Mouse (Mus musculus): Measurements from ENCODE around the gene Klhdc7b. TPM values are rescaled to one million over a fixed set of nuclear protein-coding genes. Genes with fewer than 3 reads are reported as not detected.

Klhdc7b gene
- not detected in 2 replicates for polyA plus RNA-seq (2014; fragmentation: Nextera tagmentation; extraction: Ambion mirVana)

DNA sequence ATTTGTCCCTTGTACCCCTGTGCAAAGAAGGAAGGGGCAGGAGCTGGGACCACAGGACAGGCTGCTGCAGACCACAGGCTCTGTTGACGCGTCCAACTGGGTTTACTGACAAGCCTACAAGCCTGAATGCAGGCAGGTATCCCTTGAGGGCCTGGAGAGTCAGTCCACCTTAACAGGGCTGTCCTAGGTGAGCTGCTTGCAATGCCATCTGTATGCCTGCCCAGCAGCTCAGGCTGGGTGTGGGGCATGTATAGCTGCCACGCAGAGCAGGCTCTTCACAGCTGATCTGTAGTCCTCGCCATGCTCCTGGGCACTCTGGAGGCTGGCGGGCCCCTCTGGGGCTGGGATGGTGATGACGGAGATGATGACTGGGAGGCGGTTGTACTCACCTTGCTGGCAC lies at the start of gene Klhdc7b:
Gene Klhdc7b, plus strand, starts transcription at position 301 of the 400 bp plus-strand sequence.
- no peak within 1 kb of the TSS for H3K9ac ChIP-seq (ENCODE audit: low read length)
- ATAC-seq: no peak
- no peaks in the 10 kb centered on the region; the same call in 1 of the 2 replicates for H3K4me1 ChIP-seq (ENCODE audit: control insufficient read depth, insufficient read depth, low read length)
- no peak within 1 kb of the TSS for H3K27ac ChIP-seq (ENCODE audit: low read depth, low read length)
- no peaks in the 10 kb centered on the region for H3K9me3 ChIP-seq (replicated peaks; ENCODE audit: control insufficient read depth, low read length)
- no peaks in the 10 kb centered on the region for H3K36me3 ChIP-seq (ENCODE audit: control insufficient read depth, insufficient read depth, low read length)
- H3K27me3 ChIP-seq (replicated peaks; ENCODE audit: control insufficient read depth, insufficient read depth, low read length): peaks cover 9% of the 10 kb centered on the region
- no peak within 1 kb of the TSS for H3K4me3 ChIP-seq (ENCODE audit: low read depth, low read length)
- H3K4me2 ChIP-seq (ENCODE audit: low read length): no peak within 1 kb of the TSS
- 91% methylated on average over 7 of the region's 7 CpGs for WGBS
- DNase-seq (ENCODE audit: low spot score): no peak

DNA sequence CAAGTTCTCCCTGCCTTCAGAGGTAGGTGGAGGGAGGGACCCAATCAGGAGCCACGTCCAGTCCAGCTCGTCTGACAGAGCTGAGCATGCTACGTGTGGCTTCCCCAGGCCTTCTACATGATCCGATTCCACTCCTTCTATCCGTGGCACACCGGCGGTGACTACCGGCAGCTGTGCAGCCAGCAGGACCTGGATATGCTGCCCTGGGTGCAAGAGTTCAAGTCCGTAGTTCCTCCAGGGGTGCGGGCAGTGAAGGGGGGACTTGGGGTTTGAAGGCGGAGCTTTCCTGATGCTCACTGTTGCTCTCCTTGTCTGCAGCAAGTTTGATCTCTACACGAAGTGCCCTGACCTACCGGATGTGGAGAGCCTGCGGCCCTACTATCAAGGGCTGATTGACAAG lies 48.3 kb upstream of the Klhdc7b start:
- DNase-seq (ENCODE audit: low spot score) (no peak), ATAC-seq (no peak)
- H3K9me3 ChIP-seq (replicated peaks; ENCODE audit: control insufficient read depth, low read length): no peaks in the 10 kb centered on the region
- no peaks in the 10 kb centered on the region for H3K36me3 ChIP-seq (ENCODE audit: control insufficient read depth, insufficient read depth, low read length)
- H3K9ac ChIP-seq (ENCODE audit: low read length): no peak overlapping the region
- H3K4me1 ChIP-seq (ENCODE audit: control insufficient read depth, insufficient read depth, low read length): no peaks in the 10 kb centered on the region
- 87% methylated on average over 14 of the region's 14 CpGs for WGBS
- no peaks in the 10 kb centered on the region for H3K27me3 ChIP-seq (replicated peaks; ENCODE audit: control insufficient read depth, insufficient read depth, low read length)
- no peak overlapping the region for H3K27ac ChIP-seq (ENCODE audit: low read depth, low read length)
- H3K4me2 ChIP-seq (ENCODE audit: low read length): no peak overlapping the region
- no peak overlapping the region for H3K4me3 ChIP-seq (ENCODE audit: low read depth, low read length)

DNA sequence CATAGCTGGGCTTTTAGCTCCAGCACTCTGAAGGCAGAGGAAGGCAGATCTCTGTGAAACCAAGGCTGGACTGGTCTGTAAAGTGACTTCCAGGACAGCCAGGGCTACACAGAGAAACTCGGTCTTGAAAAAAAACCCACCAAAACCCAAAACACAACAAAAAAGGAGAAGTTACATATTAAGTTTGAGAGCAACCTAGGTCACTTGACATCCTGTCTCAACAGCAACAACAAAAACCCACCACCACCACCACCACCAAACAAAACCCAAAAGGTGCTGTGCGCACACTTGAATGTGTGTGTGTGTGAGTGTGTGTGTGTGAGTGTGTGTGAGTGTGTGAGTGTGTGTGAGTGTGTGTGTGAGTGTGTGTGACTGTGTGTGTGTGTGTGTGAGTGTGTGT lies 45.0 kb upstream of the Klhdc7b start:
- ATAC-seq (no peak), DNase-seq (ENCODE audit: low spot score) (no peak)
- Histone ChIP-seq H3K9me3 (replicated peaks; ENCODE audit: control insufficient read depth, low read length) (no peaks in the 10 kb centered on the region), H3K4me2 (ENCODE audit: low read length) (no peak overlapping the region), H3K36me3 (ENCODE audit: control insufficient read depth, insufficient read depth, low read length) (no peaks in the 10 kb centered on the region), H3K9ac (ENCODE audit: low read length) (no peak overlapping the region), H3K27ac (ENCODE audit: low read depth, low read length) (no peak overlapping the region), H3K4me3 (ENCODE audit: low read depth, low read length) (no peak overlapping the region), H3K4me1 (ENCODE audit: control insufficient read depth, insufficient read depth, low read length) (no peaks in the 10 kb centered on the region), H3K27me3 (replicated peaks; ENCODE audit: control insufficient read depth, insufficient read depth, low read length) (no peaks in the 10 kb centered on the region)
- WGBS: 91% methylated on average over 2 of the region's 2 CpGs

DNA sequence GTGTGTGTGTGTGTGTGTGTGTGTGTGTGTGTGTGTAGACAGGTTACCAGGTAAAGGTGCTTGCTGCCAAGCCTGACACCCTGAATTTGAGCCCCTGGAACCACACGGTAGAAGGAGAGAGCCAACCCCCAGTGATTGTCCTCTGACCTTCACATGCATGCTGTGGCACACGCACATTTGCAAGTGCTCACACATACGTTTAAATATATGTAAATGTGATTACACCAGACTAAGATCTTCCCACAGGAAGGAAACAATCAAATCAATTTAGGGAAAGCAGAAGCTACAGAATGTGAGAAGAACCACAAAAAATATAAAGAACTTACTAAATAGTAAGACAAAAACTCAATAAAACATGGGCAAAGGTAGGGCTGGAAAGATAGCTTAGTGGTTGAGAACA lies 44.6 kb upstream of the Klhdc7b start:
- H3K27me3 ChIP-seq (replicated peaks; ENCODE audit: control insufficient read depth, insufficient read depth, low read length): no peaks in the 10 kb centered on the region
- H3K4me2 ChIP-seq (ENCODE audit: low read length): no peak overlapping the region
- no peak overlapping the region for H3K4me3 ChIP-seq (ENCODE audit: low read depth, low read length)
- no peak overlapping the region for H3K27ac ChIP-seq (ENCODE audit: low read depth, low read length)
- 88% methylated on average over 3 of the region's 3 CpGs for WGBS
- no peaks in the 10 kb centered on the region for H3K9me3 ChIP-seq (replicated peaks; ENCODE audit: control insufficient read depth, low read length)
- ATAC-seq (no peak), DNase-seq (ENCODE audit: low spot score) (no peak)
- no peaks in the 10 kb centered on the region for H3K4me1 ChIP-seq (ENCODE audit: control insufficient read depth, insufficient read depth, low read length)
- no peak overlapping the region for H3K9ac ChIP-seq (ENCODE audit: low read length)
- H3K36me3 ChIP-seq (ENCODE audit: control insufficient read depth, insufficient read depth, low read length): no peaks in the 10 kb centered on the region

DNA sequence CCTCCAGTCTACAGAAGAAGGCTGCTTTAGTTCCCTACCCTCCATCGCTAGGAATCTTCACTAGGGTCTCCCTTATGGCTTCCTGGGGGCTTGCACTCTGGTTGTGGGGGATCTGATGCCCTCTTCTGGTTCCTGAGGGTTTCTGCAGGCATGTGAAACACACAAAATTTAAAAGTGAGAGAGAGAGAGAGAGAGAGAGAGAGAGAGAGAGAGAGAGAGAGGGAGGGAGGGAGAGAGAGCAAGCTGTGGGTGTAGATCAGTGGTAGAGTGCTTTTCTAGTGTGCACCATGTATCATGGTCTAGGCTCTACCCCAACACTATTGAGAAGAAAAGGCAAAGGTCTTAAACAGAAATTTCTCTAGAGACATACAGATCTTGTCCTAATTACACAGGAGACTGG lies 43.0 kb upstream of the Klhdc7b start:
- H3K4me1 ChIP-seq (ENCODE audit: control insufficient read depth, insufficient read depth, low read length): no peaks in the 10 kb centered on the region
- H3K9ac ChIP-seq (ENCODE audit: low read length): no peak overlapping the region
- ATAC-seq (no peak), DNase-seq (ENCODE audit: low spot score) (no peak)
- H3K4me2 ChIP-seq (ENCODE audit: low read length): no peak overlapping the region
- no peak overlapping the region for H3K27ac ChIP-seq (ENCODE audit: low read depth, low read length)
- no peak overlapping the region for H3K4me3 ChIP-seq (ENCODE audit: low read depth, low read length)
- H3K9me3 ChIP-seq (replicated peaks; ENCODE audit: control insufficient read depth, low read length): no peaks in the 10 kb centered on the region
- no peaks in the 10 kb centered on the region for H3K36me3 ChIP-seq (ENCODE audit: control insufficient read depth, insufficient read depth, low read length)
- H3K27me3 ChIP-seq (replicated peaks; ENCODE audit: control insufficient read depth, insufficient read depth, low read length): no peaks in the 10 kb centered on the region
- 36% methylated on average over 1 of the region's 1 CpGs for WGBS

DNA sequence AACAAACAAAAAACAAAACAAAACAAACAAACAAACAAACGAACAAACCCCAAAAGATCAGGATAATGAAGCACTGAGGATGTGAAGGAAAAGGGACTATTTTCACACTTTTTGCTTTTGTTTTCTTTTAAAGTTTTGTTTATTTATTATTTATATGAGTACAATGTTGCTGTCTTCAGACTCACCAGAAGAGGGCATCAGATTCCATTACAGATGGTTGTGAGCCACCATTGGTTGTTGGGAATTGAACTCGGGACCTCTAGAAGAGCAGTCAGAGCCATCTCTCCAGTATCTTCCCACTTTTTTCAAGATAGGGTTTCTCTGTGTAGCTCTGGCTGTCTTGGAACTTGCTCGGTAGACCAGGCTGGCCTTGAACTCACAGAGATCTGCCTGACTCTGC lies 41.4 kb upstream of the Klhdc7b start:
- Histone ChIP-seq H3K9ac (ENCODE audit: low read length) (no peak overlapping the region), H3K36me3 (ENCODE audit: control insufficient read depth, insufficient read depth, low read length) (no peaks in the 10 kb centered on the region), H3K27ac (ENCODE audit: low read depth, low read length) (no peak overlapping the region), H3K4me2 (ENCODE audit: low read length) (no peak overlapping the region), H3K4me1 (ENCODE audit: control insufficient read depth, insufficient read depth, low read length) (no peaks in the 10 kb centered on the region), H3K9me3 (replicated peaks; ENCODE audit: control insufficient read depth, low read length) (no peaks in the 10 kb centered on the region), H3K27me3 (replicated peaks; ENCODE audit: control insufficient read depth, insufficient read depth, low read length) (no peaks in the 10 kb centered on the region), H3K4me3 (ENCODE audit: low read depth, low read length) (no peak overlapping the region)
- ATAC-seq (no peak), DNase-seq (ENCODE audit: low spot score) (no peak)
- WGBS: 84% methylated on average over 3 of the region's 3 CpGs

DNA sequence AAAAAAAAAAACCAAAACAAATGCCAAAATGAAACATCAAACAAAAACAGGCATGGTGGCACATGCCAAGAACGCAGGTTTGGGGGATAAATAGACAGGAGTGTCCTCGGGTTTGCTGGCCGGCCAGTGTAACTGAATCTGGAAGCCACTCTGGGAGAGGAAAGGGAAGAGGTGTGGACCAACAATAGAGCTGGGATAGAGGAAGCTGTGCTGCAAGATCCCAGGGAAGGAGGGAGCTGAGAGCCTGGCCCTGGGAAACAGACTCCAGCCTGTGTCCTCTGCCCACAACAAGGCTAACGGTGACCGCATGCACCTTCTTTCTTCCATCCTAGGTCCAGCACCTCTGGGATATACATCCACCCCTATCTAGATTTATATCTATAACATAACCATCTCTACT lies 34.3 kb upstream of the Klhdc7b start:
- peaks cover 46% of the 10 kb centered on the region for H3K36me3 ChIP-seq (ENCODE audit: control insufficient read depth, insufficient read depth, low read length)
- whole genome bisulfite sequencing: 86% methylated on average over 5 of the region's 5 CpGs
- ATAC-seq (no peak), DNase-seq (ENCODE audit: low spot score) (no peak)
- H3K4me1 ChIP-seq (ENCODE audit: control insufficient read depth, insufficient read depth, low read length): peaks cover 7% of the 10 kb centered on the region
- H3K9me3 ChIP-seq (replicated peaks; ENCODE audit: control insufficient read depth, low read length): no peaks in the 10 kb centered on the region
- no peaks in the 10 kb centered on the region for H3K27me3 ChIP-seq (replicated peaks; ENCODE audit: control insufficient read depth, insufficient read depth, low read length)
- H3K9ac ChIP-seq (ENCODE audit: low read length): no peak overlapping the region
- no peak overlapping the region for H3K27ac ChIP-seq (ENCODE audit: low read depth, low read length)
- no peak overlapping the region for H3K4me3 ChIP-seq (ENCODE audit: low read depth, low read length)
- H3K4me2 ChIP-seq (ENCODE audit: low read length): no peak overlapping the region

DNA sequence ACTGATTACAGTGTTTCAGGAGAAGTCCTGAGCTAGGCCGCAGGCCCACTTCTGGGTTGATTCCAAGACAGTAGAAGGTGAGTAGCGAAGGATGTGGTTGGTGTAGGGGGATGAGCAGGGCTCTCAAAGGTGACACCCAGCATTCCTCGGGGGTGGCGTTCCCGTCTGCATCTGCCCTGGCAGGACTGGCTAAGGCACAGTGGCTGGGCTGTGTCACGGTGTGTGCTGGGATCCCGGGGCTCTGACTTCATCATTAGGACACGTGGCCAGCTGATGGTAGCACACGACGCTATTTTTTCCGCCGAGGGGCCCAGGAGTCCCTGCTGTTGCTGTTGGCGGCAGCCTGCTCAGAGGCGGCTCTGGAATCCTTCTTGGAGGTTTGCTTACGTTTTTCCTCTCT lies 33.4 kb upstream of the Klhdc7b start:
- ATAC-seq: no peak
- no peak for DNase-seq (ENCODE audit: low spot score)
- Histone ChIP-seq H3K36me3 (ENCODE audit: control insufficient read depth, insufficient read depth, low read length) (peaks cover 46% of the 10 kb centered on the region), H3K9me3 (replicated peaks; ENCODE audit: control insufficient read depth, low read length) (no peaks in the 10 kb centered on the region), H3K27ac (ENCODE audit: low read depth, low read length) (no peak overlapping the region), H3K4me1 (ENCODE audit: control insufficient read depth, insufficient read depth, low read length) (peaks cover 7% of the 10 kb centered on the region), H3K4me3 (ENCODE audit: low read depth, low read length) (no peak overlapping the region), H3K9ac (ENCODE audit: low read length) (no peak overlapping the region), H3K27me3 (replicated peaks; ENCODE audit: control insufficient read depth, insufficient read depth, low read length) (no peaks in the 10 kb centered on the region), H3K4me2 (ENCODE audit: low read length) (no peak overlapping the region)
- 92% methylated on average over 15 of the region's 15 CpGs for WGBS

DNA sequence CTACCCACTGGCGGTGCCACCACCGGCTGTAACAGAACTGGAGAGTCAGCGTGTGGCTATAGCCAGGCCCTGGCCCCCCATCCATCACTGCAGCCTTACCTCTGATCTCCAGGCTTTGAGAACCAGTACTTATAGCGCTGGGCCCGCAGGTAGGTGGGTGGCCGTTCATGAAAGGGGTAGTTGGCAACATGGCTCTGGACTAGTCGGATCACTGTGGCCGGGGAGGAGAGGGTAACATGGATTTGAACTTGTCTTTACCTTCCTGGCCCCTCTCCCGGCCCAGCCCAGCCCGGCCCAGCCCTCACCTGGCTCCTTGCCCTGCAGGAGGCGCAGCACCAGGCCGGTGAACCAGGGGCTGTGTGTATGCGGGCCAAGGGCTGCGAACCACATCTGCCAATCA lies 32.7 kb upstream of the Klhdc7b start:
- Histone ChIP-seq H3K4me3 (ENCODE audit: low read depth, low read length) (no peak overlapping the region), H3K27ac (ENCODE audit: low read depth, low read length) (no peak overlapping the region), H3K9me3 (replicated peaks; ENCODE audit: control insufficient read depth, low read length) (no peaks in the 10 kb centered on the region), H3K27me3 (replicated peaks; ENCODE audit: control insufficient read depth, insufficient read depth, low read length) (no peaks in the 10 kb centered on the region), H3K4me2 (ENCODE audit: low read length) (no peak overlapping the region), H3K4me1 (ENCODE audit: control insufficient read depth, insufficient read depth, low read length) (peaks cover 8% of the 10 kb centered on the region), H3K36me3 (ENCODE audit: control insufficient read depth, insufficient read depth, low read length) (peaks cover 46% of the 10 kb centered on the region), H3K9ac (ENCODE audit: low read length) (no peak overlapping the region)
- DNase-seq (ENCODE audit: low spot score): no peak
- WGBS: 97% methylated on average over 14 of the region's 14 CpGs
- ATAC-seq: no peak

Measured in forebrain, embryonic 14.5 days (tissue).